Mouse (Mus musculus): ENCODE results near the gene Zfp618. TPM values are rescaled to one million over a fixed set of nuclear protein-coding genes. Genes with fewer than 3 reads are reported as not detected.

The Zfp618 gene
- total RNA-seq (2023): not detected

GRCm38 (mm10) chr4:62965497-62966302, at the start of gene Zfp618:
TSS of gene Zfp618 (plus strand) at chr4:62965573.

GRCm38 (mm10) chr4:63154699-63155098, 189.3 kb downstream of the Zfp618 start, which contains the start of gene Ambp:
TSS of gene Ambp (minus strand) at chr4:63154799.

GRCm38 (mm10) chr4:63171969-63172685, 206.8 kb downstream of the Zfp618 start, which contains the start of gene Kif12:
TSS of gene Kif12 (minus strand) at chr4:63172131.

Other genes starting within 250 kb of the Zfp618 start
- not detected for gene Ambp, start 189.2 kb downstream of the Zfp618 start, total RNA-seq (2023)
- not detected for gene Kif12, start 206.6 kb downstream of the Zfp618 start, total RNA-seq (2023)
- gene Col27a1, start 248.4 kb downstream of the Zfp618 start, total RNA-seq (2023): 1.1 TPM

Measured in CD8-positive naive resting alpha-beta T cell, adult 57 days (primary cell).